Mouse (Mus musculus) ES-Bruce4 (cell line): ENCODE measurements around the gene Kpna2. TPM values are rescaled to one million over a fixed set of nuclear protein-coding genes. Genes with fewer than 3 reads are reported as not detected.

Experiments
- H3K27ac ChIP-seq: 2 replicates; pipeline ENCODE4 v1.5.1; 2012; ENCODE audit warnings: low read length, inconsistent platforms; ENCODE audit not compliant: insufficient read depth
- H3K27me3 ChIP-seq: 2 replicates; pipeline ENCODE4 v1.6.1; 2012; ENCODE audit warnings: mild to moderate bottlenecking, low read length, inconsistent platforms; ENCODE audit not compliant: control insufficient read depth, poor library complexity, insufficient read depth, severe bottlenecking
- H3K36me3 ChIP-seq: 2 replicates; pipeline ENCODE4 v1.6.1; 2012; ENCODE audit warnings: inconsistent platforms, mild to moderate bottlenecking, low read length, moderate library complexity; ENCODE audit not compliant: control insufficient read depth, poor library complexity, insufficient read depth, severe bottlenecking
- H3K4me1 ChIP-seq: one replicate; pipeline ENCODE4 v1.8.1; 2011; ENCODE audit warnings: low read length; ENCODE audit not compliant: control insufficient read depth, insufficient read depth
- H3K4me3 ChIP-seq: 2 replicates; pipeline ENCODE4 v1.5.1; 2011; ENCODE audit warnings: low read depth, mild to moderate bottlenecking, low read length
- H3K9ac ChIP-seq: 2 replicates; pipeline ENCODE4 v1.6.1; 2012; ENCODE audit warnings: low read depth, mild to moderate bottlenecking, inconsistent platforms; ENCODE audit not compliant: poor library complexity, severe bottlenecking
- H3K9me3 ChIP-seq: replicated peaks from 2 replicates; pipeline ENCODE4 v1.6.1; 2012; ENCODE audit warnings: mild to moderate bottlenecking, low read length, inconsistent platforms; ENCODE audit not compliant: control insufficient read depth, poor library complexity, insufficient read depth, severe bottlenecking
- CTCF ChIP-seq: IDR thresholded peaks from one replicate; pipeline ENCODE4 v1.8.1; 2011; ENCODE audit warnings: low read depth, low read length
- EP300 ChIP-seq: IDR thresholded peaks from 2 replicates; pipeline ENCODE4 v1.6.1; 2011; ENCODE audit warnings: low read depth, low read length; ENCODE audit not compliant: insufficient read depth
- POLR2A ChIP-seq: IDR thresholded peaks from one replicate; pipeline ENCODE4 v1.8.1; 2011; ENCODE audit warnings: low read length; ENCODE audit not compliant: insufficient read depth
- polyA plus RNA-seq: library from polyadenylated mRNA; stranded (reverse); fragments of >200 nt; gene quantifications from 2 replicates; pipeline ENCODE4 v1.2.4, GENCODE M21; 2011; ENCODE audit warnings: low read depth; ENCODE audit not compliant: missing spikeins, insufficient read depth, insufficient read length

Gene Kpna2
- polyA plus RNA-seq, 1 experiment, result 487 TPM

DNA sequence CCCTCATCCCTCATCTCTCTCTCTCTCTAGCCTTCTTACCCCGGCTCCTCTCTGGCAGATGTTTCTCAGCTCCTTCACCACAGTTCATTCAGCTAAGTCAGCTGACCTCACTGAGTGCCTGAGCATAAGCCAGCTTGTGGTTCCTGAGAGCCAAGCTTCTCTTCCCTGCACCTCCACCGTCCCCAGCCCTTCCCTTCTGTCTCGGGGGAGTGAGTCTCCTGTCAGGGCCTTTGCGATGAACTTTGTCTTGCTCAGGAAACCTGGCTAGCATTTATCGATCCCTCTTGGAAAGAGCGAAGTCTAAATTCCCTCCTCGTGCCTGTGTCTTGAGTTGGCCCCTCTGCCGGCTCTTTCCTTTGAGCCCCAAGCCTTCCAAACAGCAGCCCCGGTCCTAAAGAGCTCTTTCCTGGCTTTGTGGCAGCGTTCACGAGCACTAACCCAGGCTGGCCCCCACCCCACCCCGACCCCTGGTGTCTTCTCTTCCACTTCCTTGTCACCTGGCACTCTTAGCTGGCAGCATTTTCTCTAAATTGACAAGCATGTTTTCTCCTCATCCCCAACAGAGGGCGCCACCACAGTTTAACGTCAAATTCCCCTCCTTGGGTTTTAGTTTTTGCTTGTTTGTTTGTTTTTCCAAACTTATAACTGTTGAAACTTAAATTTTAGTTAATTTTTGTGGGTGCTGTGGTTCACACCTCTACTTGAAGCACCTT lies 15.4 kb upstream of the Kpna2 start:
- TF ChIP-seq EP300, result no peak
- peak; percentile 27 for TF ChIP-seq CTCF
- Histone ChIP-seq H3K9me3 (no peaks in the 10 kb centered on the region), H3K4me1 (no peaks in the 10 kb centered on the region), H3K27me3 (no peaks in the 10 kb centered on the region), H3K4me3 (peak overlapping the region; percentile 35), H3K9ac (0 out of 2 replicates have a peak overlapping the region, but pooled peaks have one; percentile 9), H3K36me3 (no peaks in the 10 kb centered on the region), H3K27ac (0 out of 2 replicates have a peak overlapping the region, but pooled peaks have one; percentile 12)

DNA sequence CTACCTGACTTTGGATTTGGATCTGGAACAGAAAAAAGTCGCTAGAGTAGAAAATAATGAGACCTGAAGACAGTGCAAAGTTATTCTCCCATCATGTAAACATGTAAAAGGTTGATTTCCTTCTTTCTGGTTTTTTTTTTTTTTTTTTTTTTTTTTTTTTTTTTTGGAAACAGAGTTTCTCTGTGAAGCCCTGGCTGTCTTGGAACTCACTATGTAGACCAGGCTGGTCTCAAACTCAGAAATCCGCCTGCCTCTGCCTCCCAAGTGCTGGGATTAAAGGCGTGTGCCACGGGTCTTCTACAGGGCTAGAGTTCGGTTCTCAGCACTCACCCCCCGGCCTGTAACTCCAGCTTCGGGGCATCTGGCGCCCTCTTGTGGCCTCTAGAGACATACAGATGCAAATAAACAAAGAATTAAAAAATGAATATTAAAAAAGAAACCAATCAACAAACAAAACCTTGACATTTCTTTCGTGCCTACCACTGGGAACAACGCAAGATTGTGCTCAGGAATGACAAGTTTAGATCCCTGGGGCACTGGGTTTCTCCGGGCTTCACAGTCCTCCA lies 14.8 kb upstream of the Kpna2 start:
- Histone ChIP-seq H3K9ac (0 out of 2 replicates have a peak overlapping the region, but pooled peaks have one; percentile 9), H3K9me3 (no peaks in the 10 kb centered on the region), H3K27me3 (no peaks in the 10 kb centered on the region), H3K4me1 (no peaks in the 10 kb centered on the region), H3K36me3 (no peaks in the 10 kb centered on the region), H3K27ac (no peak overlapping the region), H3K4me3 (no peak overlapping the region; the same call in 1 of the 2 replicates)
- TF ChIP-seq POLR2A (no peak), EP300 (no peak), CTCF (peak; percentile 50)

DNA sequence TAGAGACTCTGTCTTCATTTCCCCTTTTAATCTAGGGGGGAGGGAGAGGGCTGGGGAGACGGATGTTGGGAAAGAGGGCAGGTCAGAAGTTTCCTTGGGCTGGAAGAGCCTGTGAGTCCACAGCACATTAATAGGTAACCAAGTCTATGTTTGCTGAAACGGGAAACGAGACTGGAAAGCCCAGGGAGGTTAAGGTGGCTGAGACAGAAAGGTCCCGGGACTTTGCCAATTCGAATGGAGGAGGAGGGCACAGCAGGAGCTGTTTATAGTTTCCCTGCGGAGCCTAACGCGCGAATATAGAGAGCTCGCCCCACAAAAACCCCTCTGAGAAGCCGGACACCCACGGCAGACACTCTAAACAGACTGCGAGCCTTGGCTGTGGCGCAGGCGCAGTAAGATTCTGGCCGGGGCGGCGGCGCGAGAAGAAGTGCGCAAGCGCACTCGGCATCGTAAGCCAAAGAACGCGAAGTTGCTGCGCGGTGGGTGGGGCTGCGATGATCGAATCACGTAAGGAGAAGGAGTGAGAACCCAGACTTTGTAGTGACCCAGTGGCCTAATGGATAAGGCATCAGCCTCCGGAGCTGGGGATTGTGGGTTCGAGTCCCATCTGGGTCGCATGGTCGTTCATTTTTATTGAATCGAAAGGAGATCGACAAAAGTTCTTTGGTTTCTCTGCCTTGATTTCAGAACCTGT lies 13.1 kb upstream of the Kpna2 start:
- Histone ChIP-seq H3K27ac (peak overlapping the region; percentile 67), H3K36me3 (no peaks in the 10 kb centered on the region), H3K9ac (peak overlapping the region; percentile 87), H3K4me1 (no peaks in the 10 kb centered on the region), H3K9me3 (no peaks in the 10 kb centered on the region), H3K27me3 (no peaks in the 10 kb centered on the region), H3K4me3 (peak overlapping the region; percentile 78)
- no peak for TF ChIP-seq POLR2A
- TF ChIP-seq EP300, result peak; percentile 69
- TF ChIP-seq CTCF, result no peak

DNA sequence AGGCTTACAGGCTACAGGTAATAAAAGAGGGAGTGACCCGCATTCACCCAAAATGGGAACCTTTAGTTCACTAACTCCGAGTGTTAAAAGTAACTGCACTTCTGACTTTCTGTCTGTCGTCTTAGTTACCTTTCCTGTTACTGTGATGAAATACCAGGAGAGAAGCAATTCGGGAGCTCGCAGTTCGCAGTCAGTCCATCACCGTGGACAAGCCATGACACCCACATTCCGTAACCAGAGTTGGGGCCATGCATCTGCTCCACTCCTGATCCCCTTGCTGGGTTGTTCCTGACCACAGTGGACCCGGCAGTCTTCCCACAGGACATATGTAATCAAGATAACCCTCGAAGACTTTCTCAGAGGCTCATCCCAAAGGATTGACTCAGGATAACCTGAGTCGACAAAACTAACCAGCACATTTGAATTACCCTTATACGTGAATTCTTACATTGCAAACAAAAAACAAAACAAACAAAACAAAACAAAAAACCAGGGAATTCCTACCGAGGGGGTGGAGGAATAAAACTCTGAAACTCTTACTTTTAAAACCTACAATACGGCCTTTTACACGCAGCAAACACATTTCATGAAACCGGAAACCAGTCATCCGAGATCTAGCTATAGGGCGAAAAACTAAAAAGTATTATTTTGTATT lies 12.5 kb upstream of the Kpna2 start:
- Histone ChIP-seq H3K36me3 (no peaks in the 10 kb centered on the region), H3K9me3 (no peaks in the 10 kb centered on the region), H3K27me3 (no peaks in the 10 kb centered on the region), H3K4me1 (no peaks in the 10 kb centered on the region), H3K9ac (peak overlapping the region; percentile 87), H3K27ac (peak overlapping the region; percentile 67), H3K4me3 (peak overlapping the region; percentile 78)
- TF ChIP-seq POLR2A (no peak), CTCF (no peak), EP300 (no peak)

DNA sequence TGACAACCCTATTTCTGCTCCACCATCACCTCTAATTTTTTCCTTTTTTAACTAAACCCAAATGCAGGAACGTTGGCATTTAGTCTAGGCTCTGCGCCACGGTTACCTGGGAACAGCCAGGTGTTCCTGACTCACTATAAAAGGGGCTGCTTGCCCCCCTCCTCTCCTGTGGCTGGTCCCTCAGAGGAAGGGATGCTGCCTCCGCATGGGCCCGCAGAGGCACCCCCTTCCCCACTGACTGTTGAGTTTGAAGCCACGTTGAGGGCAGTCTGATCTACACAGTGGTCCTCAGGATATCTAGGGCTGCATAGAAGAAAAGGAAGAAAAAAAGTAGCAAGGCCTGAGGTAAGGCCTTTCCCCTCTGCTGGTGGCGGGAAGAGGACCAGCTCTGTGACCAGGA lies 11.8 kb upstream of the Kpna2 start:
- no peak for TF ChIP-seq CTCF
- no peak for TF ChIP-seq POLR2A
- TF ChIP-seq EP300, result no peak
- Histone ChIP-seq H3K36me3 (no peaks in the 10 kb centered on the region), H3K4me3 (0 out of 2 replicates have a peak overlapping the region, but pooled peaks have one; percentile 14), H3K4me1 (no peaks in the 10 kb centered on the region), H3K27me3 (no peaks in the 10 kb centered on the region), H3K27ac (no peak overlapping the region; the same call in 1 of the 2 replicates), H3K9me3 (no peaks in the 10 kb centered on the region), H3K9ac (peak overlapping the region; percentile 87; the same call in 1 of the 2 replicates)
